Mouse (Mus musculus) liver, embryonic 14.5 days (tissue): ENCODE results near the gene Sestd1. TPM values are rescaled to one million over a fixed set of nuclear protein-coding genes. Genes with fewer than 3 reads are reported as not detected.

Source experiments
- ATAC-seq: fragments of 200-750 bp; cut with Nextera tagmentation; 2 replicates; pipeline ENCODE4 v1.8.0; 2017; ENCODE audit warnings: moderate number of reproducible peaks, mild to moderate bottlenecking, moderate library complexity; ENCODE audit not compliant: insufficient read depth
- DNase-seq, 3 experiments: peaks; one replicate each; pipeline ENCODE4 v3.0.0-alpha.2; 2012 to 2013; ENCODE audit warnings: low read depth in 3 of 3, low spot score in 3 of 3
- H3K27ac ChIP-seq: fragments of 300-500 bp; sonication (generic); 2 replicates; pipeline ENCODE4 v1.5.1; 2014; ENCODE audit warnings: moderate library complexity, mild to moderate bottlenecking, control low read depth, inconsistent platforms
- H3K27me3 ChIP-seq: fragments of 300-500 bp; sonication (generic); 2 replicates; pipeline ENCODE4 v1.6.1; 2014; ENCODE audit warnings: mild to moderate bottlenecking, low read length, moderate library complexity; ENCODE audit not compliant: control insufficient read depth, insufficient read depth
- H3K36me3 ChIP-seq: fragments of 300-500 bp; sonication (generic); replicated peaks from 2 replicates; pipeline ENCODE4 v1.6.1; 2014; ENCODE audit warnings: low read depth; ENCODE audit not compliant: control insufficient read depth, insufficient read depth
- H3K4me1 ChIP-seq, 2 experiments: fragments of 200-500 bp in 1 of 2; fragments of 300-500 bp in 1 of 2; sonication (generic) in 1 of 2; replicated peaks; 2 replicates each; pipeline ENCODE4 v1.6.1; 2012 to 2014; ENCODE audit warnings: antibody characterized with exemption in 1 of 2, inconsistent platforms in 1 of 2, low read length in 1 of 2; ENCODE audit not compliant: control insufficient read depth in 2 of 2, insufficient read depth in 2 of 2
- H3K4me2 ChIP-seq: fragments of 300-500 bp; sonication (generic); 2 replicates; pipeline ENCODE4 v1.6.1; 2014; ENCODE audit warnings: low read depth, mild to moderate bottlenecking, control low read depth, moderate library complexity
- H3K4me3 ChIP-seq, 2 experiments: fragments of 200-500 bp in 1 of 2; fragments of 300-500 bp in 1 of 2; sonication (generic) in 1 of 2; 2 replicates each; pipeline ENCODE4 v1.5.1; 2012 to 2014; ENCODE audit warnings: low read depth in 2 of 2, low read length in 2 of 2, mild to moderate bottlenecking in 2 of 2, control low read depth in 1 of 2, inconsistent platforms in 1 of 2, moderate library complexity in 1 of 2; ENCODE audit not compliant: insufficient read depth in 1 of 2
- H3K9ac ChIP-seq: fragments of 300-500 bp; sonication (generic); replicated peaks from 2 replicates; pipeline ENCODE4 v1.6.1; 2014; ENCODE audit warnings: mild to moderate bottlenecking, control low read depth, moderate library complexity
- H3K9me3 ChIP-seq: fragments of 300-500 bp; sonication (generic); 2 replicates; pipeline ENCODE4 v1.6.1; 2016; ENCODE audit warnings: low read length, mixed read lengths; ENCODE audit not compliant: control insufficient read depth
- CTCF ChIP-seq: IDR thresholded peaks from 2 replicates; pipeline ENCODE4 v1.5.1; 2016; ENCODE audit warnings: antibody characterized with exemption, low read depth, control low read depth
- EP300 ChIP-seq: IDR thresholded peaks from 2 replicates; pipeline ENCODE4 v1.6.1; 2016; ENCODE audit warnings: antibody characterized with exemption, low read depth
- WGBS: fragments of 180-500 bp; shearing (Covaris S2); extraction: QIAGEN DNeasy Blood & Tissue Kit; methylation state at CpG from one replicate; pipeline ENCODE4 v1.1.7; 2014; ENCODE audit not compliant: insufficient replicate concordance; 5-methylcytosine and 5-hydroxymethylcytosine counted together
- polyA plus RNA-seq, 2 experiments: library from polyadenylated mRNA; depleted of rRNA in 1 of 2; stranded (reverse) in 1 of 2; unstranded in 1 of 2; fragments of >200 nt; fragmentation: Nextera tagmentation in 1 of 2; extraction: Ambion mirVana in 1 of 2; gene quantifications; 2 replicates each; pipeline versions ENCODE4 v1.2.1 to v1.2.3; 2012 to 2014

The Sestd1 gene
- polyA plus RNA-seq, 2 experiments = 0.46 to 0.48 TPM

DNA sequence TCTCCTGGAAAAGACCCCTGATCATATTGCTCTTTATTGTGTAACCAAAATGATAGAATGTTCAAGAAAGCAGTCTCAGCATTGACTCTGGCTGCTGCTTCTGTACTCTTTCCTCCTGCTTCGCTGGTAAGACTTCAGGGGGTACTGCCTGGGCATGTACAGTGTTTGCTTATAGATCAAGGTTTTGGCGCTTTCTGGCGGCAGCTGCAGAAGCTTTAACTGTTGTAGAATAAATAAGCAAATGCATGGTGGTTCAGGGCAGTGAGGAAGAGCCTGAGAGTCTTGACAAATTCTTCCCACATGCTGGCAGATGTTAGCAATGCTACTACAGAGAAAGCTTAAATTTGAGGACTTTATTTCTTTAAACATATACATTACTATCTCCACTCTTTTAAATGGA, 134.1 kb downstream of the Sestd1 start:
- Histone ChIP-seq H3K9ac (no peak overlapping the region), H3K9me3 (no peaks in the 10 kb centered on the region), H3K36me3 (no peaks in the 10 kb centered on the region), H3K4me1 (no peaks in the 10 kb centered on the region), H3K4me2 (no peak overlapping the region), H3K27me3 (no peaks in the 10 kb centered on the region), H3K27ac (no peak overlapping the region), H3K4me3 (no peak overlapping the region)
- ATAC-seq (no peak), DNase-seq (no peak)
- TF ChIP-seq CTCF (no peak), EP300 (no peak)
- WGBS = 59% methylated on average over 3 of the region's 3 CpGs

DNA sequence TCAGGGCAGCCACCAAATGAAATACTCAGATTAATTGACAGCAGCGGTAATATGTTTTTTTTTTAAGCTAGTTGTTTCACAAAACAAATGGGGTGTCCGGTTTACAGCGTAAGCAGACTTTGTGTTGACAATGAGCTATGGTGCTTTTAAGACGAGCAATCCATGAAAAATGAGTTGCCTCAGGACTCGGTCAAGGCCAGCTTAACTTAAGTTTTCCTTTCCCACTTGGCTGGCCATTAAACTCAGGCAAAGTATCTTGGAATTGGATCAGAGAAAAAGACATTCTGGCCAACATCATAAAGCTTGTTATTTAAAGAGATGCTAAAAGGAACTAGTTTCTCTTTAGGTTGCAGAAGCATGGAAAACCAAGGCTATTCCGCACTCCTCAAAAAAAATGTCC, 136.9 kb downstream of the Sestd1 start:
- ATAC-seq (no peak), DNase-seq (no peak)
- Histone ChIP-seq H3K9me3 (no peaks in the 10 kb centered on the region), H3K36me3 (no peaks in the 10 kb centered on the region), H3K27ac (no peak overlapping the region), H3K9ac (no peak overlapping the region), H3K4me1 (no peaks in the 10 kb centered on the region), H3K4me3 (no peak overlapping the region), H3K27me3 (no peaks in the 10 kb centered on the region), H3K4me2 (no peak overlapping the region)
- TF ChIP-seq CTCF (no peak), EP300 (no peak)
- WGBS = 75% methylated on average over 6 of the region's 6 CpGs

DNA sequence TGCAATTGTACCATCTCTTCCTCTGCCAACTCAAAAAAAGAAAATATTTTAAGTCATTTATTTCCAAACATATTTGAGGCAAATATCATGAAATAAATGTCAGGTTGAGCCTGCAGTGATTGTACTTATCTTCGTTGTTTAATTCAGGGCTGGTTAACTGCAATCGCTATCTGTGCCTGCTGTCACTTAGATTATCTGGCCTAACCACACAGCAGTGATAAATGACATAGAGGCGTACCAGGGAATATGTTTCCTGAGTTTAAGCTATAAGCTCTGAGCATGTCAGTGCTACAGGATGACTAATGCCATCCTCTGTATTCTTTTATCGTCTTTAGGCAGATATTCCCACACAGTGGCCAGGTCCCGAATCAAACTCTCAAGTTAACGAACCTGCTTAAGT, 141.5 kb downstream of the Sestd1 start:
- Histone ChIP-seq H3K9ac (no peak overlapping the region), H3K4me2 (no peak overlapping the region), H3K27me3 (no peaks in the 10 kb centered on the region), H3K27ac (no peak overlapping the region), H3K4me3 (no peak overlapping the region), H3K36me3 (no peaks in the 10 kb centered on the region), H3K4me1 (no peaks in the 10 kb centered on the region), H3K9me3 (no peaks in the 10 kb centered on the region)
- WGBS = 42% methylated on average over 6 of the region's 6 CpGs
- DNase-seq = no peak
- no peak for ATAC-seq
- no peak for TF ChIP-seq EP300
- TF ChIP-seq CTCF = no peak

GRCm38 (mm10) chr2:77134906-77135305, 145.5 kb downstream of the Sestd1 start:
- 20% methylated on average over 1 of the region's 1 CpGs for WGBS
- TF ChIP-seq CTCF (no peak), EP300 (no peak)
- ATAC-seq (no peak), DNase-seq (no peak)
- H3K4me3 ChIP-seq = no peak overlapping the region
- H3K9ac ChIP-seq = no peak overlapping the region
- H3K27me3 ChIP-seq = no peaks in the 10 kb centered on the region
- H3K9me3 ChIP-seq = no peaks in the 10 kb centered on the region
- H3K4me1 ChIP-seq = no peaks in the 10 kb centered on the region
- no peaks in the 10 kb centered on the region for H3K36me3 ChIP-seq
- no peak overlapping the region for H3K27ac ChIP-seq
- H3K4me2 ChIP-seq = no peak overlapping the region

DNA sequence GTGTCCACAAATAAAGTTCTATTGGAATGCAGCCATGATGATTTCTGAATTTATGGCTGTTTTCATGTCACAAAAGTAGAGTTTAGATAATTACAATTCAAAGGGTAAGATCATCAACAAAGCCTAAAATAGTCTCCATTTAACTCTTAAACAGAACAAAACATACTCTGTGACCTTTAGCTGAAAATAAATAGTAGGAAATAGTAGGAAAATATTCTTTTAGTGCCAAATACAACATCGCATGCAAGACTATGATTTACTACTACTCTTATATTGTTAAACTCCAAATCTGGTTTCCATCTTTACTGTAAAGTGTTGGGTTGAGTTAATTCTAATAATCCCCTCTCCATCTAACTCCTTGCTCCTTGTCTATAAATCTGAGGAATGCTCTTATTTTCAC, 147.0 kb downstream of the Sestd1 start:
- Histone ChIP-seq H3K4me2 (no peak overlapping the region), H3K9me3 (no peaks in the 10 kb centered on the region), H3K4me3 (no peak overlapping the region), H3K36me3 (no peaks in the 10 kb centered on the region), H3K27ac (no peak overlapping the region), H3K9ac (no peak overlapping the region), H3K27me3 (no peaks in the 10 kb centered on the region), H3K4me1 (no peaks in the 10 kb centered on the region)
- DNase-seq (no peak), ATAC-seq (no peak)
- TF ChIP-seq CTCF = no peak
- TF ChIP-seq EP300 = no peak
- 74% methylated on average over 1 of the region's 1 CpGs for WGBS

Other genes starting within 250 kb of the Sestd1 start
- gene Ccdc141, start 110.0 kb downstream of the Sestd1 start, polyA plus RNA-seq (2012; rRNA removed) = 0.26 and 0.29 TPM in 2 replicates
- 0.37 and 0.58 TPM in 2 replicates for gene Ccdc141, start 110.0 kb downstream of the Sestd1 start, polyA plus RNA-seq (2014; fragmentation: Nextera tagmentation; extraction: Ambion mirVana)